Mouse (Mus musculus): ENCODE results near the gene Inpp5f.
"Not testable (repeated sequence)": the region's sequence is repeated elsewhere in the genome, so short reads cannot be mapped to it uniquely, and the experiment has no call there.

Inpp5f gene

GRCm38 (mm10) chr7:128610897-128611798 is at the start of gene Inpp5f:
Inpp5f (plus strand) TSS chr7:128611328.
- DNase-seq: peak; percentile 100

- peak; percentile 58 for DNase-seq
Measured at GRCm38 (mm10) chr7:128563373-128563772, 47.8 kb upstream of the Inpp5f start.

GRCm38 (mm10) chr7:128566311-128566710 is 44.8 kb upstream of the Inpp5f start:
- no peak for DNase-seq

- DNase-seq: no peak
Measured at GRCm38 (mm10) chr7:128567561-128568244, 43.4 kb upstream of the Inpp5f start.

- not testable (repeated sequence) for DNase-seq
Measured at GRCm38 (mm10) chr7:128569429-128569828, 41.7 kb upstream of the Inpp5f start.

GRCm38 (mm10) chr7:128569987-128570656 is 41.0 kb upstream of the Inpp5f start:
- no peak for DNase-seq

- DNase-seq: not testable (repeated sequence)
Measured at GRCm38 (mm10) chr7:128570657-128571056, 40.5 kb upstream of the Inpp5f start.

- DNase-seq: no peak
Measured at GRCm38 (mm10) chr7:128572030-128572429, 39.1 kb upstream of the Inpp5f start.

GRCm38 (mm10) chr7:128575211-128575610 is 35.9 kb upstream of the Inpp5f start:
- DNase-seq: no peak

- no peak for DNase-seq
Measured at GRCm38 (mm10) chr7:128575794-128576193, 35.3 kb upstream of the Inpp5f start.

- DNase-seq: no peak
Measured at GRCm38 (mm10) chr7:128577607-128578006, 33.5 kb upstream of the Inpp5f start.

GRCm38 (mm10) chr7:128578199-128578945 is 32.8 kb upstream of the Inpp5f start:
- DNase-seq: no peak

GRCm38 (mm10) chr7:128579381-128579780 is 31.7 kb upstream of the Inpp5f start:
- DNase-seq: no peak

- DNase-seq: no peak
Measured at GRCm38 (mm10) chr7:128580318-128580717, 30.8 kb upstream of the Inpp5f start.

- DNase-seq: no peak
Measured at GRCm38 (mm10) chr7:128581864-128582484, 29.2 kb upstream of the Inpp5f start.

- DNase-seq: peak; percentile 32
Measured at GRCm38 (mm10) chr7:128583213-128583948, 27.7 kb upstream of the Inpp5f start.

- no peak for DNase-seq
Measured at GRCm38 (mm10) chr7:128587334-128587933, 23.7 kb upstream of the Inpp5f start.

GRCm38 (mm10) chr7:128591345-128592084 is 19.6 kb upstream of the Inpp5f start:
- DNase-seq: no peak

GRCm38 (mm10) chr7:128592118-128592935 is 18.8 kb upstream of the Inpp5f start:
- DNase-seq: peak; percentile 40

GRCm38 (mm10) chr7:128592936-128593241 is 18.2 kb upstream of the Inpp5f start:
- DNase-seq: no peak

Measured in kidney, adult 18-20 months (tissue).